In genomic region chr12:76553917-76554316, GRCm38 (mm10) we compare ENCODE assay signal across 16 mouse cellular contexts. TPM values are rescaled to one million over a fixed set of nuclear protein-coding genes. Genes with fewer than 3 reads are reported as not detected.
DNase-seq lines count a peak whose midpoint lies in the region; ATAC-seq and TF ChIP-seq lines count a peak whose summit lies in the region.
"Had no signal": no experiment of that assay in that cellular context is flagged by ENCODE, and none has a peak within 500 bp of the region (broad histone marks: within the 10 kb centered on the region; RNA-seq: fewer than 3 reads in every experiment).

No protein-coding gene starts in this region.

- DNase-seq in kidney, adult 9 months: no peak
- DNase-seq in gastrocnemius, postnatal 36 days: peak; percentile 42 to 51
- DNase-seq in heart, postnatal 10 days: peak; percentile 62 to 63
- DNase-seq in adipocyte (ENCODE audit: low spot score): no peak
- DNase-seq: cerebellum, adult 9-10 months; spleen, adult 18-20 months had no signal

- no peaks in the 10 kb centered on the region for H3K36me3 ChIP-seq in kidney, embryonic 16.5 days (ENCODE audit: insufficient read depth, low read length)
- H3K36me3 ChIP-seq in small intestine, adult 2 months (ENCODE audit: control insufficient read depth, insufficient read depth, low read length): peaks cover 1% of the 10 kb centered on the region; the same call in 1 of the 2 replicates
- H3K36me3 ChIP-seq in forebrain, embryonic 16.5 days (ENCODE audit: control insufficient read depth, insufficient read depth): no peaks in the 10 kb centered on the region
- H3K36me3 ChIP-seq in hindbrain, embryonic 12.5 days: no peaks in the 10 kb centered on the region
- H3K36me3 ChIP-seq: embryonic facial prominence, embryonic 13.5 days; lung, embryonic 15.5 days had no signal

- 49% methylated on average over 7 of the region's 7 CpGs for WGBS in kidney, embryonic 16.5 days
- 37% methylated on average over 7 of the region's 7 CpGs for WGBS in small intestine, adult 2 months
- 84% methylated on average over 7 of the region's 7 CpGs for WGBS in forebrain, embryonic 16.5 days
- 78% methylated on average over 7 of the region's 7 CpGs for WGBS in hindbrain, embryonic 12.5 days

- no peak for ATAC-seq in kidney, embryonic 16.5 days (ENCODE audit: low FRiP score, low TSS enrichment)
- ATAC-seq in forebrain, embryonic 16.5 days: no peak
- no peak for ATAC-seq in hindbrain, embryonic 12.5 days (ENCODE audit: low FRiP score)
- ATAC-seq: CD4-positive, CD25-positive, alpha-beta regulatory T cell, adult 4 months; hindbrain, postnatal 0 days; Patski had no signal

- no peak for TF ChIP-seq CTCF in small intestine, adult 2 months (IDR thresholded peaks at IDR 0.05; ENCODE audit: extremely low read depth, insufficient read length, insufficient replicate concordance, low read depth, low read length)

- H3K4me1 ChIP-seq in kidney, embryonic 16.5 days (ENCODE audit: insufficient read depth, low read length): peaks cover 76% of the 10 kb centered on the region
- peaks cover 42% of the 10 kb centered on the region for H3K4me1 ChIP-seq in small intestine, adult 2 months (ENCODE audit: control insufficient read depth, insufficient read depth, insufficient read length, low read length)
- no peaks in the 10 kb centered on the region for H3K4me1 ChIP-seq in forebrain, embryonic 16.5 days (replicated peaks; ENCODE audit: control insufficient read depth, insufficient read depth, low read length)
- H3K4me1 ChIP-seq in hindbrain, embryonic 12.5 days: peaks cover 9% of the 10 kb centered on the region

- no peak overlapping the region for H3K4me2 ChIP-seq in kidney, embryonic 16.5 days (replicated peaks; ENCODE audit: low read depth, low read length)
- H3K4me2 ChIP-seq in forebrain, embryonic 16.5 days (ENCODE audit: low read length): no peak overlapping the region
- H3K4me2 ChIP-seq in hindbrain, embryonic 12.5 days (replicated peaks): no peak overlapping the region
- H3K4me2 ChIP-seq: embryonic facial prominence, embryonic 13.5 days; lung, embryonic 15.5 days had no signal

- intact Hi-C loops in gastrocnemius, postnatal 36 days (cut with DNase I): no loop called here
- intact Hi-C loops in heart, postnatal 10 days (cut with DNase I): no loop called here

- H3K27ac ChIP-seq in kidney, embryonic 16.5 days (ENCODE audit: low read length): peak overlapping the region; percentile 86
- peak overlapping the region; percentile 65 for H3K27ac ChIP-seq in small intestine, adult 2 months (ENCODE audit: insufficient read depth, low read depth, low read length)
- H3K27ac ChIP-seq in forebrain, embryonic 16.5 days (ENCODE audit: low read length): no peak overlapping the region
- H3K27ac ChIP-seq in hindbrain, embryonic 12.5 days: no peak overlapping the region
- H3K27ac ChIP-seq: embryonic facial prominence, embryonic 13.5 days; hindbrain, postnatal 0 days; left cerebral cortex, adult 2 months; lung, embryonic 15.5 days had no signal

- peak overlapping the region; percentile 19; the same call in 1 of the 2 replicates for H3K9ac ChIP-seq in kidney, embryonic 16.5 days (replicated peaks; ENCODE audit: low read length)
- H3K9ac ChIP-seq in forebrain, embryonic 16.5 days (replicated peaks; ENCODE audit: low read depth, low read length): no peak overlapping the region
- H3K9ac ChIP-seq in hindbrain, embryonic 12.5 days: no peak overlapping the region
- H3K9ac ChIP-seq: embryonic facial prominence, embryonic 13.5 days; lung, embryonic 15.5 days had no signal

- H3K4me3 ChIP-seq in kidney, embryonic 16.5 days (ENCODE audit: low read length): no peak overlapping the region
- H3K4me3 ChIP-seq in small intestine, adult 2 months (ENCODE audit: low read depth, low read length): no peak overlapping the region
- no peak overlapping the region for H3K4me3 ChIP-seq in forebrain, embryonic 16.5 days (replicated peaks; ENCODE audit: low read length)
- no peak overlapping the region for H3K4me3 ChIP-seq in hindbrain, embryonic 12.5 days
- H3K4me3 ChIP-seq: embryonic facial prominence, embryonic 13.5 days; left cerebral cortex, adult 2 months; lung, embryonic 15.5 days had no signal

- H3K27me3 ChIP-seq in kidney, embryonic 16.5 days (ENCODE audit: insufficient read depth, low read length): no peaks in the 10 kb centered on the region
- H3K27me3 ChIP-seq in small intestine, adult 2 months (ENCODE audit: control insufficient read depth, insufficient read depth, low read length): no peaks in the 10 kb centered on the region
- no peaks in the 10 kb centered on the region for H3K27me3 ChIP-seq in forebrain, embryonic 16.5 days (replicated peaks; ENCODE audit: control insufficient read depth, insufficient read depth, low read length)
- peaks cover 2% of the 10 kb centered on the region; the same call in 1 of the 2 replicates for H3K27me3 ChIP-seq in hindbrain, embryonic 12.5 days
- H3K27me3 ChIP-seq: lung, embryonic 15.5 days; Patski had no signal

- TF ChIP-seq POLR2A in small intestine, adult 2 months (IDR thresholded peaks at IDR 0.05; ENCODE audit: low read depth, low read length): no peak

- no peaks in the 10 kb centered on the region for H3K9me3 ChIP-seq in kidney, embryonic 16.5 days (ENCODE audit: low read length)
- no peaks in the 10 kb centered on the region for H3K9me3 ChIP-seq in forebrain, embryonic 16.5 days (ENCODE audit: control insufficient read depth, low read length)
- no peaks in the 10 kb centered on the region for H3K9me3 ChIP-seq in hindbrain, embryonic 12.5 days (replicated peaks)
- H3K9me3 ChIP-seq: embryonic facial prominence, embryonic 13.5 days; lung, embryonic 15.5 days had no signal

RNA-seq across cellular contexts. Expression of gene Plekhg3, which starts 23.2 kb away (rescaled TPM):
- polyA plus RNA-seq in kidney, embryonic 16.5 days (2015; fragmentation: Nextera tagmentation; extraction: Ambion mirVana): 23.0 and 24.8 TPM in 2 replicates
- total RNA-seq in gastrocnemius, postnatal 36 days (2021): 1 to 10 TPM; 5.4 to 5.5 TPM
- total RNA-seq in heart, postnatal 10 days (2021): 10 to 100 TPM; 22.7 to 24.6 TPM
- polyA plus RNA-seq in small intestine, adult 2 months (2012; rRNA removed): 12.3 and 16.9 TPM in 2 replicates
- 1.0 and 1.3 TPM in 2 replicates for polyA plus RNA-seq in forebrain, embryonic 16.5 days (2015; fragmentation: Nextera tagmentation; extraction: Ambion mirVana)
- polyA plus RNA-seq in hindbrain, embryonic 12.5 days (2016; fragmentation: Nextera tagmentation; extraction: Ambion mirVana): 3.0 and 3.6 TPM in 2 replicates

Comparison
In these comparisons a context has a peak if more than half of its experiments do, and no peak if none do; other contexts are left out.
1. H3K27ac ChIP-seq: peak in kidney, embryonic 16.5 days (single experiment) and small intestine, adult 2 months (single experiment); none in forebrain, embryonic 16.5 days (single experiment) and hindbrain, embryonic 12.5 days (single experiment).
2. DNase-seq: peak in gastrocnemius, postnatal 36 days (2 of 2) and heart, postnatal 10 days (2 of 2); none in kidney, adult 9 months (single experiment) and adipocyte (single experiment).